Mouse (Mus musculus) C2C12 (cell line): Measurements from ENCODE around the gene Zscan18. TPM values are rescaled to one million over a fixed set of nuclear protein-coding genes. Genes with fewer than 3 reads are reported as not detected.

Experiments
- H3K27me3 ChIP-seq: one replicate; pipeline ENCODE4 v1.6.1; 2011; ENCODE audit not compliant: control insufficient read depth, insufficient read depth, insufficient read length
- H3K36me3 ChIP-seq: one replicate; pipeline ENCODE4 v1.6.1; 2011; ENCODE audit not compliant: control insufficient read depth, insufficient read depth
- H3K4me3 ChIP-seq: one replicate; pipeline ENCODE4 v1.5.1; 2011; ENCODE audit warnings: mild to moderate bottlenecking, control low read depth; ENCODE audit not compliant: poor library complexity, insufficient read depth, severe bottlenecking
- H3K79me2 ChIP-seq: one replicate; pipeline ENCODE4 v1.6.1; 2011; ENCODE audit not compliant: control insufficient read depth, insufficient read depth
- H3K79me3 ChIP-seq: one replicate; pipeline ENCODE4 v1.6.1; 2011; ENCODE audit warnings: low read depth, control low read depth
- H3ac ChIP-seq: one replicate; pipeline ENCODE3; 2011; ENCODE audit warnings: low read depth; ENCODE audit not compliant: control insufficient read depth, insufficient read length
- CEBPB ChIP-seq: IDR thresholded peaks from one replicate; pipeline ENCODE4 v1.6.1; 2011; ENCODE audit warnings: low read depth, mild to moderate bottlenecking, control low read depth, moderate library complexity
- CTCF ChIP-seq: IDR thresholded peaks from one replicate; pipeline ENCODE4 v1.5.1; 2011; ENCODE audit not compliant: control insufficient read depth, insufficient read depth, insufficient read length
- FOSL1 ChIP-seq: IDR thresholded peaks from one replicate; pipeline ENCODE4 v1.8.0; 2011; ENCODE audit warnings: mild to moderate bottlenecking, low read length; ENCODE audit not compliant: poor library complexity, insufficient read depth, severe bottlenecking
- MAX ChIP-seq: IDR thresholded peaks from one replicate; pipeline ENCODE4 v1.6.1; 2011; ENCODE audit warnings: mild to moderate bottlenecking, control low read depth
- MYOD1 ChIP-seq: IDR thresholded peaks from one replicate; pipeline ENCODE4 v1.6.1; 2011; ENCODE audit warnings: low read depth; ENCODE audit not compliant: control insufficient read depth, insufficient read length
- MYOG ChIP-seq: IDR thresholded peaks from one replicate; pipeline ENCODE4 v1.6.1; 2011; ENCODE audit not compliant: control insufficient read depth, insufficient read length; ENCODE audit errors: extremely low read depth
- USF1 ChIP-seq: IDR thresholded peaks from one replicate; pipeline ENCODE4 v1.6.1; 2011; ENCODE audit warnings: low read depth, mild to moderate bottlenecking, control low read depth, moderate library complexity
- polyA plus RNA-seq: library from polyadenylated mRNA; unstranded; fragments of >200 nt; fragmentation: generic; extraction: Trizol; gene quantifications from one replicate; pipeline ENCODE4 v1.2.1, GENCODE M21; 2012; ENCODE audit warnings: missing spikeins

Zscan18 gene
- polyA plus RNA-seq, 1 experiment: 0.05 TPM

DNA sequence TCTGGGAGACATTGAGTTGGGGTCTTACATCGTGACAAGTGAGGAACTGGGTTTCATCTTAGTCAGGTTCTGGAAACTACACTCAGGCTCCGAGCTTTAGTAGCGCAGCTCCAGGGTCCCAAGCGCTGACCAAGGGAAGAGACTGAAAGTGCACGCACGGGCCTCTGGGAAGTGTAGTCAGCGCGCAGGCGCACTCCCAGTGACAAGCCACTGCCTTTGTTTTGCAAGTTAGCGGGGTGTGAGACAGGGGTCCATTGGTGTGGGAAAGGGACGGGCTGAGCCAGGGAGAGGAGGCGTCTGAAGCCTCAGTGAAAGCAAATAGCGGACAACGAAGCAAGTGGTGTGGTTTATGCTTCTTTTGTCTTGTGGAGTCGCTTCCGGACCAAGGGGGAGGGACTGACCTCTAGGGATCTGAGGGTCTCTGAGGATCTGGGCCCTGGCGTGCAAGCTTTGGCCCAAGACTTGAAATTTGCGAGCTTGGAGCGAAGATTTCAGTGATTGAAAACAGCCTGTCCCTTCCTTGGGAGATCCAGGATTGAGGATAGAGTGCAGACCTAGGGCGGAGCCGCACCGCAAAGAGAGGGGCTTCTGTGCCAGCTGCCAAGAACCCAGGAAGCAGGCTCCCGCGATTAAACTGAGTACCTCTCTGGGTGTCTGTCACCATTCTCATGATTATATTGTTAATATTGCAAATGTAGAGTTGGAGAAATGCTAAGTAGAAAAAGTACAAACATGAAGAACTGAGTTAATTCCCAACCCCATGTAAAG is 53.8 kb downstream of the Zscan18 start:
- no peaks in the 10 kb centered on the region for H3K79me3 ChIP-seq
- no peaks in the 10 kb centered on the region for H3K79me2 ChIP-seq
- no peaks in the 10 kb centered on the region for H3K36me3 ChIP-seq
- no peak overlapping the region for H3ac ChIP-seq
- H3K27me3 ChIP-seq: no peaks in the 10 kb centered on the region
- H3K4me3 ChIP-seq: no peak overlapping the region
- TF ChIP-seq USF1: no peak
- no peak for TF ChIP-seq FOSL1
- no peak for TF ChIP-seq MYOD1
- no peak for TF ChIP-seq MAX
- TF ChIP-seq MYOG: no peak
- TF ChIP-seq CTCF: no peak
- no peak for TF ChIP-seq CEBPB

GRCm38 (mm10) chr7:12734904-12735303 is 68.5 kb downstream of the Zscan18 start, which contains the start of gene Vmn2r56:
Vmn2r56 (minus strand) TSS chr7:12735004.
- H3ac ChIP-seq: no peak within 1 kb of the TSS
- H3K79me2 ChIP-seq: no peaks in the 10 kb centered on the region
- TF ChIP-seq MYOG (no peak), FOSL1 (no peak), CEBPB (no peak), CTCF (no peak), MYOD1 (no peak), MAX (no peak), USF1 (no peak)
- no peaks in the 10 kb centered on the region for H3K27me3 ChIP-seq
- H3K79me3 ChIP-seq: no peaks in the 10 kb centered on the region
- no peak within 1 kb of the TSS for H3K4me3 ChIP-seq
- H3K36me3 ChIP-seq: no peaks in the 10 kb centered on the region

Other genes starting within 250 kb of the Zscan18 start
- not detected for gene Vmn2r53, start 194.8 kb downstream of the Zscan18 start, polyA plus RNA-seq
- not detected for gene Vmn2r54, start 163.3 kb downstream of the Zscan18 start, polyA plus RNA-seq
- not detected for gene Vmn2r55, start 118.6 kb downstream of the Zscan18 start, polyA plus RNA-seq
- not detected for gene Vmn2r56, start 68.6 kb downstream of the Zscan18 start, polyA plus RNA-seq
- 0.75 TPM for gene Zfp329, start 15.2 kb upstream of the Zscan18 start, polyA plus RNA-seq
- gene Zfp110, start 31.1 kb upstream of the Zscan18 start, polyA plus RNA-seq: 5.6 TPM
- 0.92 TPM for gene Zfp128, start 77.5 kb upstream of the Zscan18 start, polyA plus RNA-seq
- 5.1 TPM for gene Zscan22, start 94.2 kb upstream of the Zscan18 start, polyA plus RNA-seq
- gene Rps5, start 118.7 kb upstream of the Zscan18 start, polyA plus RNA-seq: 3,397 TPM
- gene Rnf225, start 123.8 kb upstream of the Zscan18 start, polyA plus RNA-seq: 1.6 TPM
- gene Zfp324, start 162.2 kb upstream of the Zscan18 start, polyA plus RNA-seq: 4.6 TPM
- gene Zfp446, start 174.2 kb upstream of the Zscan18 start, polyA plus RNA-seq: 1.7 TPM
- 0.05 TPM for gene Slc27a5, start 194.6 kb upstream of the Zscan18 start, polyA plus RNA-seq
- 606 TPM for gene Trim28, start 195.5 kb upstream of the Zscan18 start, polyA plus RNA-seq
- 19.4 TPM for gene Zbtb45, start 206.4 kb upstream of the Zscan18 start, polyA plus RNA-seq
- 128 TPM for gene Chmp2a, start 231.2 kb upstream of the Zscan18 start, polyA plus RNA-seq
- 239 TPM for gene Ube2m, start 234.6 kb upstream of the Zscan18 start, polyA plus RNA-seq